8 mouse cellular contexts compared by ENCODE assay signal in the genomic region with DNA sequence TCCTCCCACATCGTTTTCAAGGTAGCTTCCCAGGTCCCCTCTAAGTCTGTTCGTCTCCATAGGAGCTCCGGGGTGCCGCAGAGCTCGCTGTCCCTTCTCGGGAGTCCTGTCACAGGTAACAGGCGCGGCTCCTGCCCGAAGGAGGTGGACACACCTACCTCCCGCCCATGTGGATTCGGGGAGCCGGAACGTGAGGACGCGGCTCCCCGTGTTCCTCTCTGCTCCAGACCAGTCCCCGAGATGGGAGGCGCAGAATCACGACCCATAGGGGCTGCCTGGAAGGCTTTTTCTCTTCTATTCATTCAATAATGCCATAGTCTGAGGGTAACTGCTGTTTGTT. TPM values are rescaled to one million over a fixed set of nuclear protein-coding genes. Genes with fewer than 3 reads are reported as not detected.
DNase-seq lines count a peak whose midpoint lies in the region; ATAC-seq and TF ChIP-seq lines count a peak whose summit lies in the region.

No protein-coding gene starts in this region.

- 0 out of 2 replicates have a peak, but pooled peaks have one; percentile 0 for ATAC-seq in heart, embryonic 11.5 days (replicated peaks; ENCODE audit: insufficient number of reproducible peaks, low FRiP score, low TSS enrichment)
- peak; percentile 19; the same call in 1 of the 2 replicates for ATAC-seq in forebrain, embryonic 11.5 days (replicated peaks; ENCODE audit: low FRiP score)
- ATAC-seq in liver, embryonic 13.5 days (ENCODE audit: low read depth): no peak
- ATAC-seq in stomach, embryonic 15.5 days (ENCODE audit: insufficient read depth, low FRiP score, low read depth): 0 out of 2 replicates have a peak, but pooled peaks have one; percentile 5
- no peak for ATAC-seq in granulocyte monocyte progenitor cell, adult 5-6 weeks (replicated peaks; ENCODE audit: poor library complexity, severe bottlenecking)

- intact Hi-C loops in heart, postnatal 36 days (cut with DNase I): loop anchor here (5.0 kb wide), 1 partner anchor 1033 kb away; the partner anchor contains the start of genes Hspb6 and Proser3

- H3K9me3 ChIP-seq in heart, embryonic 11.5 days (replicated peaks; ENCODE audit: control insufficient read depth, low read length): no peaks in the 10 kb centered on the region
- no peaks in the 10 kb centered on the region for H3K9me3 ChIP-seq in forebrain, embryonic 11.5 days (ENCODE audit: control insufficient read depth, low read length)
- no peaks in the 10 kb centered on the region for H3K9me3 ChIP-seq in liver, embryonic 13.5 days (replicated peaks)
- no peaks in the 10 kb centered on the region for H3K9me3 ChIP-seq in stomach, embryonic 15.5 days

- no peaks in the 10 kb centered on the region for H3K36me3 ChIP-seq in heart, embryonic 11.5 days (ENCODE audit: control insufficient read depth, insufficient read depth, low read length)
- H3K36me3 ChIP-seq in C2C12 (ENCODE audit: control insufficient read depth, insufficient read depth): no peaks in the 10 kb centered on the region
- H3K36me3 ChIP-seq in forebrain, embryonic 11.5 days (ENCODE audit: control insufficient read depth, insufficient read depth, low read length): no peaks in the 10 kb centered on the region
- H3K36me3 ChIP-seq in liver, embryonic 13.5 days: no peaks in the 10 kb centered on the region
- no peaks in the 10 kb centered on the region for H3K36me3 ChIP-seq in stomach, embryonic 15.5 days

- H3K4me2 ChIP-seq in heart, embryonic 11.5 days: peak overlapping the region; percentile 88
- H3K4me2 ChIP-seq in forebrain, embryonic 11.5 days (ENCODE audit: low read depth, low read length, severe bottlenecking): peak overlapping the region; percentile 90
- H3K4me2 ChIP-seq in liver, embryonic 13.5 days: peak overlapping the region; percentile 97
- peak overlapping the region; percentile 90 for H3K4me2 ChIP-seq in stomach, embryonic 15.5 days

- no peak for DNase-seq in heart, postnatal 36 days
- no peak for DNase-seq in forebrain, embryonic 11.5 days (ENCODE audit: low spot score)
- no peak for DNase-seq in liver, embryonic 13.5 days
- DNase-seq in left cerebral cortex, adult 11 months (ENCODE audit: low spot score): no peak

- peaks cover 43% of the 10 kb centered on the region for H3K79me2 ChIP-seq in C2C12 (ENCODE audit: control insufficient read depth, insufficient read depth)

- peak overlapping the region; percentile 56 for H3ac ChIP-seq in C2C12 (ENCODE audit: control insufficient read depth, insufficient read length, low read depth)

- no peak overlapping the region for H3K27ac ChIP-seq in heart, embryonic 11.5 days (ENCODE audit: low read depth, low read length)
- no peak overlapping the region for H3K27ac ChIP-seq in forebrain, embryonic 11.5 days (ENCODE audit: low read depth, low read length)
- no peak overlapping the region for H3K27ac ChIP-seq in liver, embryonic 13.5 days
- peak overlapping the region; percentile 95 for H3K27ac ChIP-seq in stomach, embryonic 15.5 days

- H3K27me3 ChIP-seq in heart, embryonic 11.5 days (ENCODE audit: control insufficient read depth, insufficient read depth, low read length): peaks cover 38% of the 10 kb centered on the region
- H3K27me3 ChIP-seq in C2C12 (ENCODE audit: control insufficient read depth, insufficient read depth, insufficient read length): no peaks in the 10 kb centered on the region
- no peaks in the 10 kb centered on the region for H3K27me3 ChIP-seq in forebrain, embryonic 11.5 days (ENCODE audit: control insufficient read depth, insufficient read depth, low read length)
- no peaks in the 10 kb centered on the region for H3K27me3 ChIP-seq in liver, embryonic 13.5 days
- H3K27me3 ChIP-seq in stomach, embryonic 15.5 days (replicated peaks): no peaks in the 10 kb centered on the region

- H3K9ac ChIP-seq in heart, embryonic 11.5 days (ENCODE audit: low read depth, low read length): peak overlapping the region; percentile 63
- H3K9ac ChIP-seq in forebrain, embryonic 11.5 days (ENCODE audit: low read length): peak overlapping the region; percentile 74
- H3K9ac ChIP-seq in liver, embryonic 13.5 days: peak overlapping the region; percentile 88
- peak overlapping the region; percentile 53 for H3K9ac ChIP-seq in stomach, embryonic 15.5 days

- H3K79me3 ChIP-seq in C2C12 (ENCODE audit: low read depth): peaks cover 38% of the 10 kb centered on the region

- peaks cover 4% of the 10 kb centered on the region for H3K4me1 ChIP-seq in heart, embryonic 11.5 days (ENCODE audit: control insufficient read depth, insufficient read depth, low read length)
- H3K4me1 ChIP-seq in forebrain, embryonic 11.5 days (replicated peaks; ENCODE audit: control insufficient read depth, insufficient read depth, low read length): no peaks in the 10 kb centered on the region; the same call in 1 of the 2 replicates
- peaks cover 32% of the 10 kb centered on the region for H3K4me1 ChIP-seq in liver, embryonic 13.5 days (replicated peaks)
- peaks cover 25% of the 10 kb centered on the region for H3K4me1 ChIP-seq in stomach, embryonic 15.5 days

- H3K4me3 ChIP-seq in heart, embryonic 11.5 days (ENCODE audit: low read depth, low read length): peak overlapping the region; percentile 54
- H3K4me3 ChIP-seq in C2C12 (ENCODE audit: insufficient read depth, poor library complexity, severe bottlenecking): peak overlapping the region; percentile 75
- H3K4me3 ChIP-seq in forebrain, embryonic 11.5 days (ENCODE audit: low read depth, low read length): peak overlapping the region; percentile 89
- peak overlapping the region; percentile 88 for H3K4me3 ChIP-seq in liver, embryonic 13.5 days (replicated peaks)
- H3K4me3 ChIP-seq in stomach, embryonic 15.5 days (replicated peaks): peak overlapping the region; percentile 93

- no peak for TF ChIP-seq CTCF in C2C12 (IDR thresholded peaks at IDR 0.05; ENCODE audit: control insufficient read depth, insufficient read depth, insufficient read length)

- WGBS in heart, embryonic 11.5 days (ENCODE audit: insufficient replicate concordance): 2% methylated on average over 19 of the region's 19 CpGs
- under 1% methylated on average over 19 of the region's 19 CpGs for WGBS in forebrain, embryonic 11.5 days
- WGBS in liver, embryonic 13.5 days (ENCODE audit: insufficient replicate concordance): under 1% methylated on average over 19 of the region's 19 CpGs
- whole genome bisulfite sequencing in stomach, embryonic 15.5 days: 2% methylated on average over 19 of the region's 19 CpGs

TF ChIP-seq in C2C12, 6 proteins besides CTCF, POLR2A, EP300 and RAD21:
- TF ChIP-seq MYOD1 (IDR thresholded peaks at IDR 0.05; ENCODE audit: control insufficient read depth, insufficient read length, low read depth) (no peak), MAX (IDR thresholded peaks at IDR 0.05) (no peak), USF1 (IDR thresholded peaks at IDR 0.05; ENCODE audit: low read depth) (no peak), CEBPB (IDR thresholded peaks at IDR 0.05; ENCODE audit: low read depth) (no peak), FOSL1 (IDR thresholded peaks at IDR 0.05; ENCODE audit: insufficient read depth, low read length, poor library complexity, severe bottlenecking) (no peak)

RNA-seq across cellular contexts. Expression of gene Sipa1l3, which starts 0.7 kb away (rescaled TPM):
- 4.8 and 5.2 TPM in 2 replicates for polyA plus RNA-seq in heart, embryonic 11.5 days (2014; fragmentation: Nextera tagmentation; extraction: Ambion mirVana)
- total RNA-seq in heart, postnatal 36 days (2021): 1 to 10 TPM; 8.4 to 9.7 TPM
- 30.1 TPM for polyA plus RNA-seq in C2C12 (2012; fragmentation: generic; extraction: Trizol)
- polyA plus RNA-seq in forebrain, embryonic 11.5 days (2014; fragmentation: Nextera tagmentation; extraction: Ambion mirVana): 12.2 and 15.9 TPM in 2 replicates
- 2.6 and 3.0 TPM in 2 replicates for polyA plus RNA-seq in liver, embryonic 13.5 days (2015; fragmentation: Nextera tagmentation; extraction: Ambion mirVana)
- polyA plus RNA-seq in stomach, embryonic 15.5 days (2015; fragmentation: Nextera tagmentation; extraction: Ambion mirVana): 22.0 and 31.3 TPM in 2 replicates
- 39.4 and 43.1 TPM in 2 replicates for total RNA-seq in granulocyte monocyte progenitor cell, adult 5-6 weeks (2014; fragmentation: Nextera tagmentation)
- total RNA-seq in granulocyte monocyte progenitor cell, adult 5-6 weeks (2017): 5.8 and 6.2 TPM in 2 replicates

Comparison
In these comparisons a context has a peak if more than half of its experiments do, and no peak if none do; other contexts are left out.
1. ATAC-seq: peak in heart, embryonic 11.5 days (single experiment), forebrain, embryonic 11.5 days (single experiment) and stomach, embryonic 15.5 days (single experiment); none in liver, embryonic 13.5 days (single experiment) and granulocyte monocyte progenitor cell, adult 5-6 weeks (single experiment).
2. Peak in every context shown above with its lines, with median percentiles within 50 percentile points of each other: H3K4me2 ChIP-seq, H3K4me3 ChIP-seq and H3K9ac ChIP-seq.